Comparison of ENCODE assay signal across 8 mouse cellular contexts in the genomic region with DNA sequence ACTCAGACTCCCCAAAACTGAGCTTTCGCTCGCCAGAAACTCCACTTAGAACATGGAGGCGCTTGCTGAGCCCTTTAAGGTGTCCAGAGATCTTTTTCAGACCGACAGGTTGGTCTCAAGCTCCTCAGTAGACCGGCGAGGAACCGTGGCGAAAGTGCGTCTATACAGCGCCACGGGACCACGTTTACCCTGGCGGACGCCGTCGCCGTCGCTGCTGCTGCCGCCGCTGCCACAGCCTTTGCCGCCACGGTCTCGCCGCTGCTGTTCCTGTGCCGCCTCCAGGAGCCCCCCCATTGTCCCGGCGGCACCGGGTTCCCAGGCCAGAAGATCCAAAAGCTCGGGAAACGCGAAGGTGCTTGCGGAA. TPM values are rescaled to one million over a fixed set of nuclear protein-coding genes. Genes with fewer than 3 reads are reported as not detected.
DNase-seq lines count a peak whose midpoint lies in the region; ATAC-seq and TF ChIP-seq lines count a peak whose summit lies in the region.

Gene Brpf1 (plus strand): TSS at position 152 of the 364 bp plus-strand sequence.

- H3K27ac ChIP-seq in layer of hippocampus, adult 2 months = peak within 1 kb of the TSS; percentile 100
- peak within 1 kb of the TSS; percentile 97 for H3K27ac ChIP-seq in forebrain, embryonic 16.5 days (ENCODE audit: low read length)
- peak within 1 kb of the TSS; percentile 92 for H3K27ac ChIP-seq in intestine, embryonic 15.5 days

- DNase-seq in layer of hippocampus, adult 2 months (ENCODE audit: low spot score in 2 of 2) = peak in 1 of 2 experiments; percentile 39
- DNase-seq in layer of hippocampus, adult 9-11 months = no peak
- no peak for DNase-seq in adrenal gland, postnatal 14 days
- no peak for DNase-seq in spleen, postnatal 10 days (ENCODE audit: low spot score in 2 of 2)
- no peak for DNase-seq in gastrocnemius, adult 8-10 months (ENCODE audit: low spot score in 2 of 2)

- H3K36me3 ChIP-seq in forebrain, embryonic 16.5 days (ENCODE audit: control insufficient read depth, insufficient read depth) = no peaks in the 10 kb centered on the region
- H3K36me3 ChIP-seq in intestine, embryonic 15.5 days = peaks cover 5% of the 10 kb centered on the region; the same call in 1 of the 2 replicates

- peak; percentile 64 for ATAC-seq in forebrain, embryonic 16.5 days
- ATAC-seq in intestine, embryonic 15.5 days = peak; percentile 61
- ATAC-seq in megakaryocyte progenitor cell, adult 5-6 weeks (replicated peaks; ENCODE audit: poor library complexity) = peak; percentile 30

- WGBS in forebrain, embryonic 16.5 days = under 1% methylated on average over 32 of the region's 32 CpGs
- WGBS in intestine, embryonic 15.5 days = under 1% methylated on average over 32 of the region's 32 CpGs

- peak within 1 kb of the TSS; percentile 84 for H3K9ac ChIP-seq in forebrain, embryonic 16.5 days (replicated peaks; ENCODE audit: low read depth, low read length)
- peak within 1 kb of the TSS; percentile 98 for H3K9ac ChIP-seq in intestine, embryonic 15.5 days

- peak; percentile 35; the same call in 1 of the 2 replicates for TF ChIP-seq CTCF in layer of hippocampus, adult 2 months (conservative IDR thresholded peaks at IDR 0.05)

- peak within 1 kb of the TSS; percentile 100 for H3K4me3 ChIP-seq in layer of hippocampus, adult 2 months
- peak within 1 kb of the TSS; percentile 88 for H3K4me3 ChIP-seq in forebrain, embryonic 16.5 days (replicated peaks; ENCODE audit: low read length)
- peak within 1 kb of the TSS; percentile 99 for H3K4me3 ChIP-seq in intestine, embryonic 15.5 days (replicated peaks)

- H3K27me3 ChIP-seq in forebrain, embryonic 16.5 days (replicated peaks; ENCODE audit: control insufficient read depth, insufficient read depth, low read length) = no peaks in the 10 kb centered on the region
- H3K27me3 ChIP-seq in intestine, embryonic 15.5 days (replicated peaks) = no peaks in the 10 kb centered on the region

- H3K9me3 ChIP-seq in forebrain, embryonic 16.5 days (ENCODE audit: control insufficient read depth, low read length) = no peaks in the 10 kb centered on the region
- H3K9me3 ChIP-seq in intestine, embryonic 15.5 days = no peaks in the 10 kb centered on the region

- H3K4me1 ChIP-seq in forebrain, embryonic 16.5 days (replicated peaks; ENCODE audit: control insufficient read depth, insufficient read depth, low read length) = peaks cover 21% of the 10 kb centered on the region
- H3K4me1 ChIP-seq in intestine, embryonic 15.5 days (replicated peaks) = peaks cover 10% of the 10 kb centered on the region

- H3K4me2 ChIP-seq in forebrain, embryonic 16.5 days (ENCODE audit: low read length) = peak within 1 kb of the TSS; percentile 87
- H3K4me2 ChIP-seq in intestine, embryonic 15.5 days (replicated peaks) = peak within 1 kb of the TSS; percentile 91

RNA-seq across cellular contexts. Expression of gene Brpf1, which starts in this region (rescaled TPM):
- total RNA-seq in layer of hippocampus, adult 2 months (2021) = 10 to 100 TPM; 41.0 to 43.8 TPM
- total RNA-seq in adrenal gland, postnatal 14 days (2021) = 32.3 and 36.7 TPM in 2 replicates
- polyA plus RNA-seq in forebrain, embryonic 16.5 days (2015; fragmentation: Nextera tagmentation; extraction: Ambion mirVana) = 19.9 and 20.3 TPM in 2 replicates
- 13.6 and 15.3 TPM in 2 replicates for polyA plus RNA-seq in intestine, embryonic 15.5 days (2015; fragmentation: Nextera tagmentation; extraction: Ambion mirVana)
- total RNA-seq in megakaryocyte progenitor cell, adult 5-6 weeks (2015) = 33.9 and 34.7 TPM in 2 replicates
- 36.6 and 39.0 TPM in 2 replicates for total RNA-seq in megakaryocyte progenitor cell, adult 5-6 weeks (2017)
- 10 to 100 TPM in 1 of 4 experiments, 1 to 10 TPM in 3; 8.0 to 11.1 (median 9.5) TPM for total RNA-seq in gastrocnemius, adult 8-10 months (2022)
